Mouse (Mus musculus) liver, embryonic 15.5 days (tissue): ENCODE measurements at regions not wholly inside any gene's neighbourhood (a gene's known extent, or its start where the extent isn't known, plus 50 kb on each side); places are given as distances from the start of the nearest gene placed in this dataset.

Experiments used
- ATAC-seq: fragments of 200-750 bp; cut with Nextera tagmentation; 2 replicates; pipeline ENCODE4 v1.8.0; 2017; ENCODE audit warnings: moderate number of reproducible peaks, mild to moderate bottlenecking, moderate library complexity; ENCODE audit not compliant: insufficient read depth
- H3K27ac ChIP-seq: fragments of 300-500 bp; sonication (generic); replicated peaks from 2 replicates; pipeline ENCODE4 v1.5.1; 2015; ENCODE audit warnings: mild to moderate bottlenecking, inconsistent platforms
- H3K27me3 ChIP-seq: fragments of 300-500 bp; sonication (generic); 2 replicates; pipeline ENCODE4 v1.6.1; 2015; ENCODE audit warnings: mild to moderate bottlenecking, inconsistent platforms
- H3K36me3 ChIP-seq: fragments of 300-500 bp; sonication (generic); replicated peaks from 2 replicates; pipeline ENCODE4 v1.6.1; 2015; ENCODE audit warnings: moderate library complexity, mild to moderate bottlenecking, inconsistent platforms
- H3K4me1 ChIP-seq: fragments of 300-500 bp; sonication (generic); replicated peaks from 2 replicates; pipeline ENCODE4 v1.6.1; 2015; ENCODE audit warnings: inconsistent platforms
- H3K4me2 ChIP-seq: fragments of 300-500 bp; sonication (generic); 2 replicates; pipeline ENCODE4 v1.6.1; 2015; ENCODE audit warnings: moderate library complexity, mild to moderate bottlenecking, inconsistent platforms
- H3K4me3 ChIP-seq: fragments of 300-500 bp; sonication (generic); replicated peaks from 2 replicates; pipeline ENCODE4 v1.5.1; 2015; ENCODE audit warnings: mild to moderate bottlenecking, inconsistent platforms
- H3K9ac ChIP-seq: fragments of 300-500 bp; sonication (generic); 2 replicates; pipeline ENCODE4 v1.6.1; 2015; ENCODE audit warnings: moderate library complexity, mild to moderate bottlenecking, inconsistent platforms
- H3K9me3 ChIP-seq: fragments of 300-500 bp; sonication (generic); replicated peaks from 2 replicates; pipeline ENCODE4 v1.6.1; 2016; ENCODE audit warnings: inconsistent platforms
- WGBS: fragments of 180-500 bp; shearing (Covaris S2); methylation state at CpG from one replicate; pipeline ENCODE4 v1.1.7; 2015; ENCODE audit warnings: mixed read lengths; ENCODE audit not compliant: insufficient replicate concordance; 5-methylcytosine and 5-hydroxymethylcytosine counted together

- ATAC-seq = no peak
- no peaks in the 10 kb centered on the region for H3K9me3 ChIP-seq
- 66% methylated on average over 6 of the region's 6 CpGs for WGBS
- no peaks in the 10 kb centered on the region for H3K36me3 ChIP-seq
- no peak overlapping the region for H3K27ac ChIP-seq
- H3K27me3 ChIP-seq = no peaks in the 10 kb centered on the region
- H3K4me2 ChIP-seq = no peak overlapping the region
- no peaks in the 10 kb centered on the region for H3K4me1 ChIP-seq
- H3K4me3 ChIP-seq = no peak overlapping the region
- H3K9ac ChIP-seq = no peak overlapping the region
These were observed 96.2 kb upstream of the Fyn start for GRCm38 (mm10) chr10:39272387-39272949.

- H3K9me3 ChIP-seq = no peaks in the 10 kb centered on the region
- H3K9ac ChIP-seq = no peak overlapping the region
- 57% methylated on average over 3 of the region's 3 CpGs for WGBS
- H3K27ac ChIP-seq = no peak overlapping the region
- no peak overlapping the region for H3K4me3 ChIP-seq
- H3K4me1 ChIP-seq = no peaks in the 10 kb centered on the region
- no peaks in the 10 kb centered on the region for H3K36me3 ChIP-seq
- no peaks in the 10 kb centered on the region for H3K27me3 ChIP-seq
- ATAC-seq = no peak
- H3K4me2 ChIP-seq = no peak overlapping the region
These were observed 98.2 kb upstream of the Fyn start for GRCm38 (mm10) chr10:39270406-39270805.

- no peaks in the 10 kb centered on the region for H3K27me3 ChIP-seq
- H3K27ac ChIP-seq = no peak overlapping the region
- no peak overlapping the region for H3K9ac ChIP-seq
- no peaks in the 10 kb centered on the region for H3K4me1 ChIP-seq
- H3K4me2 ChIP-seq = no peak overlapping the region
- H3K9me3 ChIP-seq = no peaks in the 10 kb centered on the region
- 72% methylated on average over 6 of the region's 6 CpGs for WGBS
- no peaks in the 10 kb centered on the region for H3K36me3 ChIP-seq
- H3K4me3 ChIP-seq = no peak overlapping the region
- ATAC-seq = no peak
These were observed 101.4 kb upstream of the Fyn start for GRCm38 (mm10) chr10:39267236-39267635.

GRCm38 (mm10) chr10:39266482-39266881 is 102.2 kb upstream of the Fyn start:
- Histone ChIP-seq H3K27ac (no peak overlapping the region), H3K4me2 (no peak overlapping the region), H3K4me3 (no peak overlapping the region), H3K9me3 (no peaks in the 10 kb centered on the region), H3K36me3 (no peaks in the 10 kb centered on the region), H3K27me3 (no peaks in the 10 kb centered on the region), H3K4me1 (no peaks in the 10 kb centered on the region), H3K9ac (no peak overlapping the region)
- ATAC-seq = no peak
- 31% methylated on average over 5 of the region's 5 CpGs for WGBS

- Histone ChIP-seq H3K9me3 (no peaks in the 10 kb centered on the region), H3K4me3 (no peak overlapping the region), H3K4me1 (no peaks in the 10 kb centered on the region), H3K27ac (no peak overlapping the region), H3K9ac (no peak overlapping the region), H3K36me3 (no peaks in the 10 kb centered on the region), H3K27me3 (no peaks in the 10 kb centered on the region), H3K4me2 (no peak overlapping the region)
- WGBS = 32% methylated on average over 7 of the region's 7 CpGs
- no peak for ATAC-seq
These were observed 98.9 kb upstream of the Ccn6 start for GRCm38 (mm10) chr10:39262466-39262865.

- Histone ChIP-seq H3K4me3 (no peak overlapping the region), H3K27me3 (no peaks in the 10 kb centered on the region), H3K9me3 (no peaks in the 10 kb centered on the region), H3K4me1 (no peaks in the 10 kb centered on the region), H3K27ac (no peak overlapping the region), H3K4me2 (no peak overlapping the region), H3K36me3 (no peaks in the 10 kb centered on the region), H3K9ac (no peak overlapping the region)
- ATAC-seq = no peak
- WGBS = 56% methylated on average over 8 of the region's 8 CpGs
These were observed 97.9 kb upstream of the Ccn6 start for GRCm38 (mm10) chr10:39261174-39262145.

GRCm38 (mm10) chr10:39260061-39260460 is 96.5 kb upstream of the Ccn6 start:
- Histone ChIP-seq H3K9ac (no peak overlapping the region), H3K27me3 (no peaks in the 10 kb centered on the region), H3K4me2 (no peak overlapping the region), H3K36me3 (no peaks in the 10 kb centered on the region), H3K9me3 (no peaks in the 10 kb centered on the region), H3K4me3 (no peak overlapping the region), H3K4me1 (no peaks in the 10 kb centered on the region), H3K27ac (no peak overlapping the region)
- WGBS = 60% methylated on average over 6 of the region's 6 CpGs
- ATAC-seq = no peak

GRCm38 (mm10) chr10:39257371-39258154 is 94.0 kb upstream of the Ccn6 start:
- Histone ChIP-seq H3K27me3 (no peaks in the 10 kb centered on the region), H3K36me3 (no peaks in the 10 kb centered on the region), H3K4me2 (no peak overlapping the region), H3K27ac (no peak overlapping the region), H3K9ac (no peak overlapping the region), H3K9me3 (no peaks in the 10 kb centered on the region), H3K4me1 (no peaks in the 10 kb centered on the region), H3K4me3 (no peak overlapping the region)
- 47% methylated on average over 2 of the region's 2 CpGs for WGBS
- no peak for ATAC-seq

GRCm38 (mm10) chr10:39254561-39254960 is 91.0 kb upstream of the Ccn6 start:
- no peak for ATAC-seq
- Histone ChIP-seq H3K27ac (no peak overlapping the region), H3K4me1 (no peaks in the 10 kb centered on the region), H3K9ac (no peak overlapping the region), H3K36me3 (no peaks in the 10 kb centered on the region), H3K9me3 (no peaks in the 10 kb centered on the region), H3K4me2 (no peak overlapping the region), H3K27me3 (0 out of 2 replicates have a peak, but pooled peaks cover 4% of the 10 kb centered on the region), H3K4me3 (no peak overlapping the region)
- WGBS = 41% methylated on average over 2 of the region's 2 CpGs

- ATAC-seq = no peak
- H3K27ac ChIP-seq = no peak overlapping the region
- 0 out of 2 replicates have a peak, but pooled peaks cover 4% of the 10 kb centered on the region for H3K27me3 ChIP-seq
- H3K36me3 ChIP-seq = no peaks in the 10 kb centered on the region
- H3K9me3 ChIP-seq = no peaks in the 10 kb centered on the region
- H3K4me2 ChIP-seq = no peak overlapping the region
- H3K4me1 ChIP-seq = no peaks in the 10 kb centered on the region
- H3K4me3 ChIP-seq = no peak overlapping the region
- 36% methylated on average over 3 of the region's 3 CpGs for WGBS
- no peak overlapping the region for H3K9ac ChIP-seq
These were observed 86.4 kb upstream of the Ccn6 start for GRCm38 (mm10) chr10:39250039-39250438.

- WGBS = 49% methylated on average over 4 of the region's 4 CpGs
- no peak for ATAC-seq
- H3K27ac ChIP-seq = no peak overlapping the region
- H3K9ac ChIP-seq = no peak overlapping the region
- H3K36me3 ChIP-seq = no peaks in the 10 kb centered on the region
- H3K27me3 ChIP-seq = 0 out of 2 replicates have a peak, but pooled peaks cover 4% of the 10 kb centered on the region
- no peak overlapping the region for H3K4me2 ChIP-seq
- H3K4me3 ChIP-seq = no peak overlapping the region
- H3K4me1 ChIP-seq = no peaks in the 10 kb centered on the region
- no peaks in the 10 kb centered on the region for H3K9me3 ChIP-seq
These were observed 84.9 kb upstream of the Ccn6 start for GRCm38 (mm10) chr10:39248486-39248885.
